Mouse (Mus musculus) CH12F3 (cell line): ENCODE data around the gene 2810459M11Rik.
"Not testable (repeated sequence)": the region's sequence is repeated elsewhere in the genome, so short reads cannot be mapped to it uniquely, and the experiment has no call there.

ENCODE experiments used
- in situ Hi-C: fragments of 300-500 bp; cut with MboI; formaldehyde crosslinking; loops from 2 replicates; pipeline ENCODE4 v1.14.3; 2020; ENCODE audit warnings: low sequenced_read_pairs

The 2810459M11Rik gene

GRCm38 (mm10) chr1:86045848-86046805 is at the start of gene 2810459M11Rik:
2810459M11Rik (plus strand) TSS chr1:86045863.
- in situ Hi-C loops: no loop called here

- in situ Hi-C loops: loop anchor here (5.0 kb wide), 1 partner anchor 50 kb away; no protein-coding TSS in a partner anchor
These were observed 48.4 kb upstream of the 2810459M11Rik start for GRCm38 (mm10) chr1:85997221-85997620.

- in situ Hi-C loops: loop anchor here (5.0 kb wide), 1 partner anchor 51 kb away; no protein-coding TSS in a partner anchor
These were observed 47.7 kb upstream of the 2810459M11Rik start for GRCm38 (mm10) chr1:85998012-85998411.

- in situ Hi-C loops: loop anchor here (5.0 kb wide), 1 partner anchor 53 kb away; no protein-coding TSS in a partner anchor
These were observed 45.7 kb upstream of the 2810459M11Rik start for GRCm38 (mm10) chr1:85999853-86000570.

- in situ Hi-C loops: loop anchor here (5.0 kb wide), 1 partner anchor 153 kb away; no protein-coding TSS in a partner anchor
These were observed 40.1 kb upstream of the 2810459M11Rik start for GRCm38 (mm10) chr1:86005540-86005939.

GRCm38 (mm10) chr1:86006040-86006439 is 39.6 kb upstream of the 2810459M11Rik start:
- in situ Hi-C loops: loop anchor here (5.0 kb wide), 1 partner anchor 154 kb away; no protein-coding TSS in a partner anchor

GRCm38 (mm10) chr1:86007778-86008177 is 37.9 kb upstream of the 2810459M11Rik start:
- in situ Hi-C loops: loop anchor here (5.0 kb wide), 1 partner anchor 155 kb away; no protein-coding TSS in a partner anchor

- in situ Hi-C loops: not testable (repeated sequence)
These were observed 29.9 kb upstream of the 2810459M11Rik start for GRCm38 (mm10) chr1:86015758-86016157.

- in situ Hi-C loops: no loop called here
These were observed 29.1 kb upstream of the 2810459M11Rik start, which contains the start of gene Spata3 for GRCm38 (mm10) chr1:86016516-86016915. Spata3 (plus strand) TSS chr1:86016816.

GRCm38 (mm10) chr1:86018235-86019055 is 27.2 kb upstream of the 2810459M11Rik start:
- in situ Hi-C loops: no loop called here

- in situ Hi-C loops: no loop called here
These were observed 24.2 kb upstream of the 2810459M11Rik start for GRCm38 (mm10) chr1:86021365-86021989.

GRCm38 (mm10) chr1:86032273-86032987 is 13.2 kb upstream of the 2810459M11Rik start:
- in situ Hi-C loops: no loop called here

GRCm38 (mm10) chr1:86038191-86038951 is 7.3 kb upstream of the 2810459M11Rik start:
- in situ Hi-C loops: no loop called here

GRCm38 (mm10) chr1:86040131-86040530 is 5.5 kb upstream of the 2810459M11Rik start:
- in situ Hi-C loops: no loop called here

GRCm38 (mm10) chr1:86040817-86041216 is 4.8 kb upstream of the 2810459M11Rik start:
- in situ Hi-C loops: no loop called here

GRCm38 (mm10) chr1:86045056-86045455 is 607 bp upstream of the 2810459M11Rik start:
- in situ Hi-C loops: no loop called here

GRCm38 (mm10) chr1:86046833-86047563 is 1.3 kb downstream of the 2810459M11Rik start:
- in situ Hi-C loops: no loop called here

- in situ Hi-C loops: no loop called here
These were observed 2.6 kb downstream of the 2810459M11Rik start for GRCm38 (mm10) chr1:86048231-86048630.
